8 mouse cellular contexts compared by ENCODE assay signal in genomic region chr2:142437606-142438461, GRCm38 (mm10).
DNase-seq lines count a peak whose midpoint lies in the region; ATAC-seq lines count a peak whose summit lies in the region.
"Had no signal": no experiment of that assay in that cellular context is flagged by ENCODE, and none has a peak within 500 bp of the region (broad histone marks: within the 10 kb centered on the region; RNA-seq: fewer than 3 reads in every experiment).

No protein-coding gene starts in this region.

- DNase-seq in Muller cell, postnatal 12 days (ENCODE audit: inconsistent ontology term), result peak; percentile 98
- peak; percentile 82 for DNase-seq in adrenal gland, postnatal 10 days
- DNase-seq in heart, postnatal 4 days, result peak; percentile 16
- peak; percentile 97 for DNase-seq in left cerebral cortex, postnatal 4 days
- DNase-seq in right cerebral cortex, postnatal 14 days, result peak; percentile 40

- no peak overlapping the region for H3K4me2 ChIP-seq in forebrain, embryonic 13.5 days

- H3K9me3 ChIP-seq in forebrain, embryonic 13.5 days (replicated peaks), result no peaks in the 10 kb centered on the region

- H3K9ac ChIP-seq in forebrain, embryonic 13.5 days, result no peak overlapping the region

- peaks cover 8% of the 10 kb centered on the region for H3K4me1 ChIP-seq in forebrain, embryonic 13.5 days
- H3K4me1 ChIP-seq: megakaryocyte, embryonic 14.5 days had no signal

- no peak overlapping the region for H3K4me3 ChIP-seq in forebrain, embryonic 13.5 days
- H3K4me3 ChIP-seq: megakaryocyte, embryonic 14.5 days had no signal

- no peak overlapping the region for H3K27ac ChIP-seq in forebrain, embryonic 13.5 days

- no peaks in the 10 kb centered on the region for H3K36me3 ChIP-seq in forebrain, embryonic 13.5 days (ENCODE audit: poor library complexity, severe bottlenecking)

- H3K27me3 ChIP-seq in forebrain, embryonic 13.5 days, result no peaks in the 10 kb centered on the region
- H3K27me3 ChIP-seq: megakaryocyte, embryonic 14.5 days had no signal

- intact Hi-C loops in left cerebral cortex, postnatal 4 days (cut with DNase I), result no loop called here

- ATAC-seq in forebrain, embryonic 13.5 days, result peak; percentile 70
- ATAC-seq in activated CD4-positive, CD25-positive, alpha-beta regulatory T cell, adult 4 months, result no peak

- WGBS in forebrain, embryonic 13.5 days, result 45% methylated on average over 6 of the region's 6 CpGs

Comparison
In these comparisons a context has a peak if more than half of its experiments do, and no peak if none do; other contexts are left out.
1. DNase-seq: peak in every context shown above with its lines; median percentile 98 in Muller cell, postnatal 12 days; 97 in left cerebral cortex, postnatal 4 days; 82 in adrenal gland, postnatal 10 days; 40 in right cerebral cortex, postnatal 14 days; 16 in heart, postnatal 4 days.